Mouse (Mus musculus) intestine, embryonic 15.5 days (tissue): ENCODE results near the gene A930004D18Rik. TPM values are rescaled to one million over a fixed set of nuclear protein-coding genes. Genes with fewer than 3 reads are reported as not detected.

Experiments used
- ATAC-seq: fragments of 200-750 bp; cut with Nextera tagmentation; 2 replicates; pipeline ENCODE4 v1.8.0; 2017; ENCODE audit warnings: moderate TSS enrichment, moderate library complexity
- H3K27ac ChIP-seq: fragments of 300-500 bp; sonication (generic); 2 replicates; pipeline ENCODE4 v1.5.1; 2015; ENCODE audit warnings: mild to moderate bottlenecking, inconsistent platforms
- H3K27me3 ChIP-seq: fragments of 300-500 bp; sonication (generic); replicated peaks from 2 replicates; pipeline ENCODE4 v1.6.1; 2015; ENCODE audit warnings: inconsistent platforms
- H3K36me3 ChIP-seq: fragments of 300-500 bp; sonication (generic); 2 replicates; pipeline ENCODE4 v1.6.1; 2015; ENCODE audit warnings: inconsistent platforms
- H3K4me1 ChIP-seq: fragments of 300-500 bp; sonication (generic); replicated peaks from 2 replicates; pipeline ENCODE4 v1.6.1; 2015; ENCODE audit warnings: inconsistent platforms
- H3K4me2 ChIP-seq: fragments of 300-500 bp; sonication (generic); replicated peaks from 2 replicates; pipeline ENCODE4 v1.6.1; 2015; ENCODE audit warnings: mild to moderate bottlenecking, inconsistent platforms
- H3K4me3 ChIP-seq: fragments of 300-500 bp; sonication (generic); replicated peaks from 2 replicates; pipeline ENCODE4 v1.5.1; 2015; ENCODE audit warnings: inconsistent platforms
- H3K9ac ChIP-seq: fragments of 300-500 bp; sonication (generic); 2 replicates; pipeline ENCODE4 v1.6.1; 2015; ENCODE audit warnings: inconsistent platforms
- H3K9me3 ChIP-seq: fragments of 300-500 bp; sonication (generic); 2 replicates; pipeline ENCODE4 v1.6.1; 2016; ENCODE audit warnings: inconsistent platforms
- WGBS: fragments of 180-500 bp; shearing (Covaris S2); methylation state at CpG from one replicate; pipeline ENCODE4 v1.1.7; 2015; 5-methylcytosine and 5-hydroxymethylcytosine counted together
- polyA plus RNA-seq: library from polyadenylated mRNA; unstranded; fragments of >200 nt; fragmentation: Nextera tagmentation; extraction: Ambion mirVana; gene quantifications from 2 replicates; pipeline ENCODE4 v1.2.1, GENCODE M21; 2015

A930004D18Rik gene
- polyA plus RNA-seq, 1 experiment from 2014 or later, result 11.8 TPM

GRCm38 (mm10) chr2:18029656-18030055, 7.9 kb downstream of the A930004D18Rik start:
- 92% methylated on average over 7 of the region's 7 CpGs for WGBS
- no peaks in the 10 kb centered on the region for H3K36me3 ChIP-seq
- peaks cover 9% of the 10 kb centered on the region for H3K4me1 ChIP-seq
- no peaks in the 10 kb centered on the region for H3K27me3 ChIP-seq
- H3K4me3 ChIP-seq, result no peak overlapping the region
- no peak overlapping the region for H3K4me2 ChIP-seq
- no peak for ATAC-seq
- H3K27ac ChIP-seq, result no peak overlapping the region
- H3K9ac ChIP-seq, result no peak overlapping the region
- H3K9me3 ChIP-seq, result no peaks in the 10 kb centered on the region

GRCm38 (mm10) chr2:18028140-18029021, 9.2 kb downstream of the A930004D18Rik start:
- under 1% methylated on average over 61 of the region's 61 CpGs for WGBS
- Histone ChIP-seq H3K4me3 (peak overlapping the region; percentile 63), H3K4me1 (peaks cover 9% of the 10 kb centered on the region), H3K9ac (peak overlapping the region; percentile 84), H3K9me3 (no peaks in the 10 kb centered on the region), H3K27me3 (no peaks in the 10 kb centered on the region), H3K4me2 (peak overlapping the region; percentile 94), H3K36me3 (no peaks in the 10 kb centered on the region), H3K27ac (peak overlapping the region; percentile 99)
- peak; percentile 79 for ATAC-seq

- H3K4me1 ChIP-seq, result peaks cover 9% of the 10 kb centered on the region
Measured at GRCm38 (mm10) chr2:18027448-18028139, 9.9 kb downstream of the A930004D18Rik start.

GRCm38 (mm10) chr2:18026116-18026947, 11.2 kb downstream of the A930004D18Rik start:
- peak; percentile 26 for ATAC-seq
- Histone ChIP-seq H3K27ac (peak overlapping the region; percentile 57; the same call in 1 of the 2 replicates), H3K9ac (peak overlapping the region; percentile 57), H3K36me3 (no peaks in the 10 kb centered on the region), H3K9me3 (no peaks in the 10 kb centered on the region), H3K4me2 (peak overlapping the region; percentile 94), H3K4me3 (peak overlapping the region; percentile 63), H3K27me3 (no peaks in the 10 kb centered on the region), H3K4me1 (peaks cover 5% of the 10 kb centered on the region)
- WGBS, result 1% methylated on average over 44 of the region's 44 CpGs

More at GRCm38 (mm10) chr2:18027448-18028139, 9.9 kb downstream of the A930004D18Rik start:
- Histone ChIP-seq H3K27me3 (no peaks in the 10 kb centered on the region), H3K4me3 (peak overlapping the region; percentile 63), H3K9me3 (no peaks in the 10 kb centered on the region), H3K4me2 (peak overlapping the region; percentile 94), H3K27ac (peak overlapping the region; percentile 99), H3K9ac (peak overlapping the region; percentile 84), H3K36me3 (no peaks in the 10 kb centered on the region)
- ATAC-seq, result peak; percentile 92
- under 1% methylated on average over 44 of the region's 44 CpGs for WGBS

- Histone ChIP-seq H3K27ac (peak overlapping the region; percentile 32; the same call in 1 of the 2 replicates), H3K9ac (peak overlapping the region; percentile 57; the same call in 1 of the 2 replicates), H3K36me3 (no peaks in the 10 kb centered on the region), H3K4me1 (peaks cover 2% of the 10 kb centered on the region; the same call in 1 of the 2 replicates), H3K4me3 (peak overlapping the region; percentile 63), H3K9me3 (no peaks in the 10 kb centered on the region), H3K4me2 (peak overlapping the region; percentile 94), H3K27me3 (no peaks in the 10 kb centered on the region)
- WGBS, result 8% methylated on average over 14 of the region's 14 CpGs
- no peak for ATAC-seq
Measured at GRCm38 (mm10) chr2:18025781-18026115, 11.8 kb downstream of the A930004D18Rik start.

- Histone ChIP-seq H3K9me3 (no peaks in the 10 kb centered on the region), H3K4me3 (peak overlapping the region; percentile 63; the same call in 1 of the 2 replicates), H3K27ac (no peak overlapping the region), H3K4me1 (peaks cover 2% of the 10 kb centered on the region; the same call in 1 of the 2 replicates), H3K27me3 (no peaks in the 10 kb centered on the region), H3K4me2 (peak overlapping the region; percentile 94; the same call in 1 of the 2 replicates), H3K36me3 (no peaks in the 10 kb centered on the region), H3K9ac (no peak overlapping the region)
- 66% methylated on average over 5 of the region's 5 CpGs for WGBS
- ATAC-seq, result no peak
Measured at GRCm38 (mm10) chr2:18025116-18025515, 12.4 kb downstream of the A930004D18Rik start.

- Histone ChIP-seq H3K27ac (no peak overlapping the region), H3K9ac (no peak overlapping the region), H3K4me3 (no peak overlapping the region), H3K4me2 (no peak overlapping the region), H3K9me3 (no peaks in the 10 kb centered on the region), H3K36me3 (no peaks in the 10 kb centered on the region), H3K27me3 (no peaks in the 10 kb centered on the region), H3K4me1 (peaks cover 2% of the 10 kb centered on the region; the same call in 1 of the 2 replicates)
- ATAC-seq, result no peak
- 51% methylated on average over 1 of the region's 1 CpGs for WGBS
Measured at GRCm38 (mm10) chr2:18022886-18023285, 14.7 kb downstream of the A930004D18Rik start.

- Histone ChIP-seq H3K9me3 (no peaks in the 10 kb centered on the region), H3K9ac (no peak overlapping the region), H3K4me1 (no peaks in the 10 kb centered on the region), H3K36me3 (no peaks in the 10 kb centered on the region), H3K4me2 (no peak overlapping the region), H3K27me3 (no peaks in the 10 kb centered on the region), H3K4me3 (no peak overlapping the region), H3K27ac (no peak overlapping the region)
- WGBS, result 79% methylated on average over 1 of the region's 1 CpGs
- no peak for ATAC-seq
Measured at GRCm38 (mm10) chr2:18019122-18019521, 18.4 kb downstream of the A930004D18Rik start.

GRCm38 (mm10) chr2:18017321-18017720, 20.2 kb downstream of the A930004D18Rik start:
- no peaks in the 10 kb centered on the region for H3K27me3 ChIP-seq
- no peak overlapping the region for H3K4me3 ChIP-seq
- H3K9me3 ChIP-seq, result no peaks in the 10 kb centered on the region
- no peak overlapping the region for H3K9ac ChIP-seq
- no peaks in the 10 kb centered on the region for H3K4me1 ChIP-seq
- no peak overlapping the region for H3K4me2 ChIP-seq
- no peak overlapping the region for H3K27ac ChIP-seq
- no peaks in the 10 kb centered on the region for H3K36me3 ChIP-seq
- no peak for ATAC-seq
- WGBS, result 91% methylated on average over 6 of the region's 6 CpGs

GRCm38 (mm10) chr2:18016639-18017038, 20.9 kb downstream of the A930004D18Rik start:
- Histone ChIP-seq H3K27ac (no peak overlapping the region), H3K27me3 (no peaks in the 10 kb centered on the region), H3K9me3 (no peaks in the 10 kb centered on the region), H3K36me3 (no peaks in the 10 kb centered on the region), H3K4me1 (no peaks in the 10 kb centered on the region), H3K4me3 (no peak overlapping the region), H3K9ac (no peak overlapping the region), H3K4me2 (no peak overlapping the region)
- ATAC-seq, result no peak
- WGBS, result 90% methylated on average over 1 of the region's 1 CpGs

- no peaks in the 10 kb centered on the region for H3K4me1 ChIP-seq
- ATAC-seq, result no peak
- 64% methylated on average over 3 of the region's 3 CpGs for WGBS
- H3K27ac ChIP-seq, result no peak overlapping the region
- H3K4me2 ChIP-seq, result no peak overlapping the region
- no peak overlapping the region for H3K9ac ChIP-seq
- H3K9me3 ChIP-seq, result no peaks in the 10 kb centered on the region
- H3K4me3 ChIP-seq, result no peak overlapping the region
- H3K36me3 ChIP-seq, result no peaks in the 10 kb centered on the region
- no peaks in the 10 kb centered on the region for H3K27me3 ChIP-seq
Measured at GRCm38 (mm10) chr2:18015581-18015980, 22.0 kb downstream of the A930004D18Rik start.

- Histone ChIP-seq H3K4me1 (no peaks in the 10 kb centered on the region), H3K9me3 (no peaks in the 10 kb centered on the region), H3K27ac (no peak overlapping the region), H3K36me3 (no peaks in the 10 kb centered on the region), H3K27me3 (no peaks in the 10 kb centered on the region), H3K9ac (no peak overlapping the region), H3K4me3 (no peak overlapping the region), H3K4me2 (no peak overlapping the region)
- ATAC-seq, result no peak
- WGBS, result 87% methylated on average over 3 of the region's 3 CpGs
Measured at GRCm38 (mm10) chr2:18012866-18013265, 24.7 kb downstream of the A930004D18Rik start.
